In genomic region chr7:81454331-81455039, GRCm38 (mm10) we compare ENCODE assay signal across 7 mouse cellular contexts. TPM values are rescaled to one million over a fixed set of nuclear protein-coding genes. Genes with fewer than 3 reads are reported as not detected.
DNase-seq lines count a peak whose midpoint lies in the region; ATAC-seq lines count a peak whose summit lies in the region.

No protein-coding gene starts in this region.

- DNase-seq in adrenal gland, postnatal 14 days = peak; percentile 79
- peak; percentile 61 to 75 for DNase-seq in cerebellum, postnatal 25 days
- peak; percentile 59 to 64 for DNase-seq in gastrocnemius, postnatal 36 days
- peak; percentile 63 for DNase-seq in intestine, embryonic 14.5 days (ENCODE audit: low spot score)
- peak; percentile 43 for DNase-seq in left cerebral cortex, postnatal 4 days

- intact Hi-C loops in gastrocnemius, postnatal 36 days (cut with DNase I) = loop anchor here (5.0 to 10.0 kb wide), 3 partner anchors 63 to 110 kb away; partner anchors contain the start of gene Fsd2
- intact Hi-C loops in left cerebral cortex, postnatal 4 days (cut with DNase I) = no loop called here

- 1% methylated on average over 64 of the region's 87 CpGs for WGBS in intestine, embryonic 14.5 days
- whole genome bisulfite sequencing in stomach, embryonic 14.5 days = under 1% methylated on average over 63 of the region's 87 CpGs

- H3K36me3 ChIP-seq in intestine, embryonic 14.5 days (ENCODE audit: control insufficient read depth, insufficient read depth, low read length) = no peaks in the 10 kb centered on the region
- no peaks in the 10 kb centered on the region for H3K36me3 ChIP-seq in stomach, embryonic 14.5 days (ENCODE audit: control insufficient read depth, insufficient read depth, low read length)

- peaks cover 86% of the 10 kb centered on the region for H3K27me3 ChIP-seq in intestine, embryonic 14.5 days (replicated peaks; ENCODE audit: control insufficient read depth, insufficient read depth, low read length)
- H3K27me3 ChIP-seq in stomach, embryonic 14.5 days (ENCODE audit: control insufficient read depth, insufficient read depth, low read length) = peaks cover 46% of the 10 kb centered on the region

- ATAC-seq in intestine, embryonic 14.5 days (replicated peaks; ENCODE audit: low FRiP score, low TSS enrichment, low read depth) = peak; percentile 58
- 0 out of 2 replicates have a peak, but pooled peaks have one; percentile 20 for ATAC-seq in megakaryocyte progenitor cell, adult 5-6 weeks (replicated peaks; ENCODE audit: poor library complexity)
- 0 out of 2 replicates have a peak, but pooled peaks have one; percentile 28 for ATAC-seq in stomach, embryonic 14.5 days (ENCODE audit: insufficient number of reproducible peaks, insufficient read depth, low FRiP score, low read depth)

- H3K9me3 ChIP-seq in intestine, embryonic 14.5 days (ENCODE audit: control insufficient read depth, low read length) = no peaks in the 10 kb centered on the region
- no peaks in the 10 kb centered on the region for H3K9me3 ChIP-seq in stomach, embryonic 14.5 days (ENCODE audit: control insufficient read depth, low read depth, low read length)

- peak overlapping the region; percentile 83 for H3K4me2 ChIP-seq in intestine, embryonic 14.5 days (ENCODE audit: low read length)
- H3K4me2 ChIP-seq in stomach, embryonic 14.5 days (replicated peaks; ENCODE audit: low read depth, low read length) = peak overlapping the region; percentile 94

- H3K4me3 ChIP-seq in intestine, embryonic 14.5 days (ENCODE audit: low read depth, low read length) = peak overlapping the region; percentile 46
- H3K4me3 ChIP-seq in stomach, embryonic 14.5 days (ENCODE audit: low read depth, low read length) = peak overlapping the region; percentile 47

- H3K9ac ChIP-seq in intestine, embryonic 14.5 days (ENCODE audit: low read length) = no peak overlapping the region
- H3K9ac ChIP-seq in stomach, embryonic 14.5 days (replicated peaks; ENCODE audit: low read depth, low read length) = no peak overlapping the region

- H3K4me1 ChIP-seq in intestine, embryonic 14.5 days (replicated peaks; ENCODE audit: control insufficient read depth, insufficient read depth, low read length) = peaks cover 3% of the 10 kb centered on the region; the same call in 1 of the 2 replicates
- peaks cover 16% of the 10 kb centered on the region; the same call in 1 of the 2 replicates for H3K4me1 ChIP-seq in stomach, embryonic 14.5 days (ENCODE audit: control insufficient read depth, insufficient read depth, low read length)

- H3K27ac ChIP-seq in intestine, embryonic 14.5 days (ENCODE audit: low read depth) = no peak overlapping the region
- H3K27ac ChIP-seq in stomach, embryonic 14.5 days (ENCODE audit: low read length) = no peak overlapping the region

RNA-seq across cellular contexts. Expression of gene Cpeb1, which starts 0.8 kb away (rescaled TPM):
- total RNA-seq in adrenal gland, postnatal 14 days (2021) = 13.1 and 17.1 TPM in 2 replicates
- 10 to 100 TPM; 22.0 to 28.9 TPM for total RNA-seq in gastrocnemius, postnatal 36 days (2021)
- 1.3 and 2.0 TPM in 2 replicates for polyA plus RNA-seq in intestine, embryonic 14.5 days (2014; fragmentation: Nextera tagmentation; extraction: Ambion mirVana)
- 10 to 100 TPM; 10.0 to 11.6 TPM for total RNA-seq in left cerebral cortex, postnatal 4 days (2021)
- not detected in 2 replicates for total RNA-seq in megakaryocyte progenitor cell, adult 5-6 weeks (2015)
- not detected in 2 replicates for total RNA-seq in megakaryocyte progenitor cell, adult 5-6 weeks (2017)
- 0.91 and 1.4 TPM in 2 replicates for polyA plus RNA-seq in stomach, embryonic 14.5 days (2014; fragmentation: Nextera tagmentation; extraction: Ambion mirVana)

RNA-seq across cellular contexts. Expression of gene Ap3b2, which starts 39.2 kb away (rescaled TPM):
- 8.8 and 11.7 TPM in 2 replicates for total RNA-seq in adrenal gland, postnatal 14 days (2021)
- under 1 TPM; 0.59 to 0.62 TPM for total RNA-seq in gastrocnemius, postnatal 36 days (2021)
- polyA plus RNA-seq in intestine, embryonic 14.5 days (2014; fragmentation: Nextera tagmentation; extraction: Ambion mirVana) = 7.4 and 8.3 TPM in 2 replicates
- 100 to 1,000 TPM; 165 to 172 TPM for total RNA-seq in left cerebral cortex, postnatal 4 days (2021)
- total RNA-seq in megakaryocyte progenitor cell, adult 5-6 weeks (2015) = not detected in 2 replicates
- not detected in 2 replicates for total RNA-seq in megakaryocyte progenitor cell, adult 5-6 weeks (2017)
- 5.5 and 5.6 TPM in 2 replicates for polyA plus RNA-seq in stomach, embryonic 14.5 days (2014; fragmentation: Nextera tagmentation; extraction: Ambion mirVana)

RNA-seq across cellular contexts. Expression of gene BC048679, which starts 43.6 kb away (rescaled TPM):
- not detected in 2 replicates for total RNA-seq in adrenal gland, postnatal 14 days (2021)
- 1 to 10 TPM; 2.3 to 3.5 TPM for total RNA-seq in gastrocnemius, postnatal 36 days (2021)
- not detected in 2 replicates for polyA plus RNA-seq in intestine, embryonic 14.5 days (2014; fragmentation: Nextera tagmentation; extraction: Ambion mirVana)
- total RNA-seq in left cerebral cortex, postnatal 4 days (2021) = not detected
- not detected in 2 replicates for total RNA-seq in megakaryocyte progenitor cell, adult 5-6 weeks (2015)
- not detected in 2 replicates for total RNA-seq in megakaryocyte progenitor cell, adult 5-6 weeks (2017)
- not detected in 2 replicates for polyA plus RNA-seq in stomach, embryonic 14.5 days (2014; fragmentation: Nextera tagmentation; extraction: Ambion mirVana)

Comparison
In these comparisons a context has a peak if more than half of its experiments do, and no peak if none do; other contexts are left out.
1. RNA of gene Cpeb1, which starts 0.8 kb away (total RNA-seq): 22.0 to 28.9 TPM in gastrocnemius, postnatal 36 days, 13.1 to 17.1 TPM in adrenal gland, postnatal 14 days and 10.0 to 11.6 TPM in left cerebral cortex, postnatal 4 days; not detected in megakaryocyte progenitor cell, adult 5-6 weeks; every median in the first group is over 10 times any median in the second.
2. RNA of gene Ap3b2, which starts 39.2 kb away (total RNA-seq): 165 to 172 TPM in left cerebral cortex, postnatal 4 days; 8.8 to 11.7 TPM in adrenal gland, postnatal 14 days, 0.59 to 0.62 TPM in gastrocnemius, postnatal 36 days and not detected in megakaryocyte progenitor cell, adult 5-6 weeks; every median in the first group is over 10 times any median in the second.
3. Peak in every context shown above with its lines, with median percentiles within 50 percentile points of each other: DNase-seq and ATAC-seq.